Mouse (Mus musculus): ENCODE results near the gene Iqcf3. TPM values are rescaled to one million over a fixed set of nuclear protein-coding genes. Genes with fewer than 3 reads are reported as not detected.
"Not testable (repeated sequence)": the region's sequence is repeated elsewhere in the genome, so short reads cannot be mapped to it uniquely, and the experiment has no call there.

Gene Iqcf3
- total RNA-seq, 2 experiments from 2014 or later, result not detected

GRCm38 (mm10) chr9:106513566-106513965 lies 47.9 kb downstream of the Iqcf3 start:
- intact Hi-C loops (cut with DNase I; ENCODE audit: low total_unique reads), result no loop called here
- no peak for DNase-seq

DNA sequence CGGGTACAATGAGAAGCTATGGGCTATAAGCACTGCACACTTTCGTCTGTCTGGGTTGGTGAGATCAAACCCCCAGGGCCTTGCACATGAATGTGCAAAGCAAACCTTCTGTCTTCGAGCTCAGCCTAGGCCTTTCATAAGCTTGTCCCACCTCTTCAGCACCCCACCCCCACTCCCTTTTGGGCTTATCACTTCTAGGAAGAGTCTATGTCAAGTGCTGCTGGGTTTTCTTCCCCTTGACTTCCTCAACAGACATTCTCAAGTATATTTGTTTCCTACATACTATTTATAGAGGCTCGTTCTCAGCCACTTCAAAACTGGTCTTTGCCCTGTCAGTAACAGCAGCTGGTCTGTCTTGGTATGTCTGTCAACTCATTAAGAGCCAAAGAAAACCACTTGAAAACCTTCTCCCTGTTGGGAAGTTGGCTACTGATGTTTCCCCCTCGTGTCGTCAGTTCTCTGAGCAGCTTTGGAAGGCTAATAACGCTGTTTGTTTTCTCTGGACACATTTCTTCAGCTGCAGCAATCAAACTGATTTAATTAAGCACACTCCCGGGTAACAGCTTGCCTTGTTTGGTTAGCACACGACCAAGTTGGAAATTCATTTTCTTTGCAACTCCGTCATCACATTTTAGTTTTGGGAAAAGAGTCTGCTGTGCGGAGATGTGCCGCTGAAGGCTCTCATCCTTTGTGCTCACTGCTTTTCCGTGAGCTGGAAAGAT lies 48.5 kb downstream of the Iqcf3 start:
- no peak for DNase-seq
- intact Hi-C loops (cut with DNase I; ENCODE audit: low total_unique reads), result no loop called here

- intact Hi-C loops (cut with DNase I; ENCODE audit: low total_unique reads), result no loop called here
- no peak for DNase-seq
These were observed 52.1 kb downstream of the Iqcf3 start for GRCm38 (mm10) chr9:106509356-106509755.

GRCm38 (mm10) chr9:106504246-106504645 lies 57.2 kb downstream of the Iqcf3 start:
- intact Hi-C loops (cut with DNase I; ENCODE audit: low total_unique reads), result no loop called here
- DNase-seq, result no peak

DNA sequence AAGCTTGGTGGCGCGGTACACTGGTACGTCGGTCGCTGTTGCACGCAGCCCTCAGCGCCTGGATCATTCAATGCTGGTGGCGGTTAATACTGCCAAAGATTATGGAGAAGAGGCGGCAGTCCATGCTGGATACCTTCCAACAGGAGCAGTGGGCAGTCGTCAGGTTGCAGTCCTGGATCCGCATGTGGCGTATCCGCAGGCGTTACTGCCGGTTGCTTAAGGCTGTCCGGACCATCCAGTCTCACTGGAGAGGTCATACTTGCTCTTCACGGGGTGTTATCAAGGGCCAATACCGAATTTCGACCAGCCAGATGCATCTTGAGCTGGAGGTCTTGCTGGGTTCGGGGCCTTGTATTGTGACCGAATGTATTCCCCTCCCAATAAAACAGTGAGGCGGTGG lies 59.6 kb downstream of the Iqcf3 start:
- no peak for DNase-seq
- intact Hi-C loops (cut with DNase I; ENCODE audit: low total_unique reads), result no loop called here

GRCm38 (mm10) chr9:106499667-106500066 lies 61.8 kb downstream of the Iqcf3 start, which contains the start of gene Iqcf1:
Gene Iqcf1, plus strand, starts transcription at chr9:106499967.
- intact Hi-C loops (cut with DNase I; ENCODE audit: low total_unique reads), result no loop called here
- no peak for DNase-seq

- intact Hi-C loops (cut with DNase I; ENCODE audit: low total_unique reads); DNase-seq: not testable (repeated sequence)
These were observed 73.8 kb downstream of the Iqcf3 start for GRCm38 (mm10) chr9:106487602-106488001.

GRCm38 (mm10) chr9:106485076-106485475 lies 76.4 kb downstream of the Iqcf3 start:
- DNase-seq, result no peak
- intact Hi-C loops (cut with DNase I; ENCODE audit: low total_unique reads), result no loop called here

- intact Hi-C loops (cut with DNase I; ENCODE audit: low total_unique reads), result no loop called here
- DNase-seq, result no peak
These were observed 77.8 kb downstream of the Iqcf3 start for GRCm38 (mm10) chr9:106483606-106484005.

DNA sequence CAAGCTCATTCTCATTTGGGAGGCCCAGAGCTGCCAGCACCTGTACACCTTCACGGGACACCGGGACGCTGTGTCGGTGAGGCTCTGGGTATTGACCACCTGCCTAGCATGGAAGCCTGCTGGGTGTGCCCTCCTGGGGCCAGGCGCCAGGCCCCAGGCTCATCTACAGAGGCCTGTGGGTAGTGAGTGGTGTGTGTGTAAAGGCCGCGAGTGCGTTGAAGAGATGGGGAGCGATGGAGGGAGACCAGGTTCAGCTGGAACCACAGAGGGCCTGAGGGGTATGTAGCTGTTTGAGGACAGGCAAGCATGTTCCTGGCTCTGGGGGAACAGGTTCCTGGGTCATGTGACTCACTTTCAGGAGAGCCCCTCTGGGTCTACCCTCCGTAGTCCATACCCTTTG lies 78.3 kb downstream of the Iqcf3 start:
- intact Hi-C loops (cut with DNase I; ENCODE audit: low total_unique reads), result no loop called here
- no peak for DNase-seq

- intact Hi-C loops (cut with DNase I; ENCODE audit: low total_unique reads), result no loop called here
- no peak for DNase-seq
These were observed 78.8 kb downstream of the Iqcf3 start for GRCm38 (mm10) chr9:106482578-106483115.

DNA sequence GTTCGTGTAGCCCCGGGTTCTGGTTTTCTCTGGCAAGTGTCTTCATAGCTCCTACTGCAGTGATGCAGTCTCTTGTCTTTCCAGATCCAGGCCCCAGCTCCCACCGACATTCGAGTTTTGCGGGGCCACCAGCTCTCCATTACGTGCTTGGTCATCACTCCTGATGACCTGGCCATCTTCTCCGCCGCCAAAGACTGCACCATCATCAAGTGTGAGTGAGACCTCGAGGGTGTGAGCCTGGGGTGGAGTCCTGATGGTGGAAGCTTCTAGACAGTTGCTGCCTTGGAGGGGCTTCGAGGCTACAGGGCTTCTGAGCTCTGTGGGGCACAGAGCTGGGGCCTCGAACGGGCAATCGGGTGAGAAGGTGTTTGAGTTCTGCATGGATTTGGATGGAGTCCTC lies 79.8 kb downstream of the Iqcf3 start:
- intact Hi-C loops (cut with DNase I; ENCODE audit: low total_unique reads), result no loop called here
- no peak for DNase-seq

GRCm38 (mm10) chr9:106481075-106481474 lies 80.4 kb downstream of the Iqcf3 start:
- intact Hi-C loops (cut with DNase I; ENCODE audit: low total_unique reads), result no loop called here
- DNase-seq, result no peak

DNA sequence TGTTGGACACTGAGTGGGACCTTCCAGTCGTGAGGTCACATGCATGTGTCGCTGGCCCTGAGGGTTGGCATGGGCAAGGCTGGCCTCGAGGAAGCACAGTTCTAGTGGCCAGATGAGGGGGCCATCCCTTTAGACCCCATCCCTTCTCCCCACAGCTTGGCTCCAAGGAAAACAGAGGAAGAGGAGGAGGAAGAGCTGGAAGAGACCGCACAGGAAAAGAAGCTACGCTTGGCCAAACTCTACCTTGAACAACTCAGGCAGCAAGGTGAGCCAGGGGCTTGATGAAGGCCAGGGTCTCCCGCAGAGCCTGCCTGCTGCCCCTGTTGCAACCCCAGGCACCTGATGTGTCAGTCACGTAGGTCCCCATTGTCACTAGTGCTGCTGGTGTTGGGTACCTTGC lies 80.9 kb downstream of the Iqcf3 start:
- no peak for DNase-seq
- intact Hi-C loops (cut with DNase I; ENCODE audit: low total_unique reads), result no loop called here

- intact Hi-C loops (cut with DNase I; ENCODE audit: low total_unique reads), result no loop called here
- DNase-seq, result peak; percentile 0
These were observed 83.3 kb downstream of the Iqcf3 start for GRCm38 (mm10) chr9:106478101-106478500.

DNA sequence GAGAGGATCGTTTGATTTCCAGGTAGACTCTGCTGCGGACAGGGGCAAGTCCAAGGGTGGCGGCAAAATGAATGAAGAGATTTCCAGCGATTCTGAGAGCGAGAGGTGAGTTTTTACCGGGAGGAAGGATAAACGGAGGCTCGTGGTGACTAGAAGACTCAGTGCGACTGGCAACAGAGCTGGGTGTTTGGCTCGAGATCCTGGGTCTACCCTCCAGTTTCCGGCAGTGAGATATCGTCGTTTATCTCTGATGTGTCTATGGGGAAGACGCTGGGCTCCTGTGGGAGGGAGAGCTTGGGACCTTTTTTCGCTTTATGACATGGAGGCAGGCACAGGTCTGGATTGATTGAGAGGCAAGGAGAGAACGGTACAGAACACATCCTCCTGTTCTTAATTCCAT lies 83.8 kb downstream of the Iqcf3 start:
- intact Hi-C loops (cut with DNase I; ENCODE audit: low total_unique reads), result no loop called here
- no peak for DNase-seq

DNA sequence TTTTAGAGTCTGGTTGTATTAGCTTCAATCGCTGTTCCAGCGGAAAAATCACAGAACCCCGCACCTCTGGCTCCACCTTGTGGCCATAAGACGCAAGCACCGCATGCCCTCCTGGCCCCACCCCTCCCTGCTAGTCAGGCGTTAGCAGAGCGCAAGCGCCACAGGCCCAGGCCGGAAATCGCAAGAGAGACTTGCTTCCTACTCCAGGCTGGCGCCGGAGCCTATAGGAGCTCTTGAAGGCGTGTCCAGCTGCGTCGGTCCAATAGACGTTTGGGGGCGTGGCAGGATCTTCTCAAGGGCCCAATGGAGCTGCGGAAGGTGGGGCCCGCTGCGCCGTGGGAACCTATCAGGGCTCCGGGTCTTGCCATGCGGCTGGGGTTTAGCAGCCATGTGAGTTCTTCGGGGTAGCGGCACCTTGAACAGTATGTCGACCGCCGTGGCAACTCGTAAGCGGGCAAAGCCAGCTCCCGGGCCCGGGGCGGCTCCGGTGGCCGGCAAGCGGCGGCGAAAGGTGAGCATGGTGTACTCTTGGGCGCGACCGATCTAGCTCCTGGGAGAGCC lies 84.4 kb downstream of the Iqcf3 start, which contains the start of gene Parp3:
Gene Parp3, minus strand, starts transcription at position 26 of the 561 bp plus-strand sequence.
- peak; percentile 99 for DNase-seq
- intact Hi-C loops (cut with DNase I; ENCODE audit: low total_unique reads), result no loop called here

DNA sequence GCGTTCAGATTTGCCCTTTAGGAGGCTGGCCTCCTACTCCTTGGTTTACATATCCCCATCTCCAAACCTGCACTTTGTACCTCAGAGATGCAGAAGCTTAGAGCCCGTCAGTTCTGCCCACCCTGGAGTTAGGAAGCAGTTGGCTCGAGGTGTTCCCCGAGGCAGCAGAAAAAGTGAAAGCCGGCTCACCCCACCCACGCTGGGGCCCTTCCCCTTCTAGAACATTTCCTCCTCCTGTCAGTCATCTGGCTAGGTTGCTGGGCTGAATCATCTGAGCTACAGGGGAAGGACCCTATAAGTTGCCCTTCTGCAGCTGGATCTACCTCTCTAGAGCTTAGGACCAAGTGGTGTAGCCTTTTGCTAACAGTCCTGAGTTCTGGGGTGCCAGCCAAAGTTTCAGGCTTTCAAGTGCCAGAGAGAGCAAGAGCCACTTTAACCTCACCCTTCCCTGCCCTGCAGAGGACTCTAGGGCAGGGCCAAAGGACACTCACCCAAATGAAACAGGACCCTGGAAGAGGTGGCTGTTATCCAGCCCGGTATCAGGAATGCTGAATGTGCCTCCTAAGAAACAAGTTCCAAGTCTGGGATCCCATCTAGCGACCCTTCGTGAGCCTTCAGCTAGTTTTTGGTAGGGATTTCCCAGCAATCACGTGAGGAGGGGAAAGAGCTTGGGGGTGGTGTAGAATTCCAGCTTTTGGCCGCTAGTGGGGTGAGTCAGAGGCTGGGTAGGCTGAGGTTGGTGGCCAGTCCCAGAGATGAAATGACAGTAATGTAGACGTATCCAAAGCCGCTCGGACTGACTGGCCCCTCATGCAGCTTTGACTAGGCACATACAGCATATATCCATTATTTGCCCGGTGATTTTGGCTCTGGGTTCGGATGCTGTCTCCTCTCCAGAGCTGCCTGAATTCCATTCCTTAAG lies 85.2 kb downstream of the Iqcf3 start:
- peak; percentile 79 for DNase-seq
- intact Hi-C loops (cut with DNase I; ENCODE audit: low total_unique reads), result no loop called here

DNA sequence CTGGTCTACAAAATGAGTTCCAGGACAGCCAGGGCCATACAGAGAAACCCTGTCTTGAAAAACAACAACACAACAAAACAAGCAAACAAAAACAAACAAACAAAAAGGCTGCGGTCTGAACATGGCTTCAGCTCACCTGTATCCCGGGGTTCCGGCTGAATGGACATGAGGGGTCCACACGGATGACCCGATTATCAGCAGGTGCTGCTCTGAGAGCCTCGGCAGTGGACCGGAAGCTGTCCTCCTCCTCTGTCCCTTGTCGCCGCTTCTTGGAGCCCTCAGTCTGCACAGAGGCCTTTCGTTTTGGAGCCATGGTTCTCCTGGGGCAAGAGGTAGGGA lies 85.8 kb downstream of the Iqcf3 start, which contains the start of gene Rrp9:
Gene Rrp9, plus strand, starts transcription at position 301 of the 339 bp plus-strand sequence.
- intact Hi-C loops (cut with DNase I; ENCODE audit: low total_unique reads), result no loop called here
- DNase-seq, result peak; percentile 13

DNA sequence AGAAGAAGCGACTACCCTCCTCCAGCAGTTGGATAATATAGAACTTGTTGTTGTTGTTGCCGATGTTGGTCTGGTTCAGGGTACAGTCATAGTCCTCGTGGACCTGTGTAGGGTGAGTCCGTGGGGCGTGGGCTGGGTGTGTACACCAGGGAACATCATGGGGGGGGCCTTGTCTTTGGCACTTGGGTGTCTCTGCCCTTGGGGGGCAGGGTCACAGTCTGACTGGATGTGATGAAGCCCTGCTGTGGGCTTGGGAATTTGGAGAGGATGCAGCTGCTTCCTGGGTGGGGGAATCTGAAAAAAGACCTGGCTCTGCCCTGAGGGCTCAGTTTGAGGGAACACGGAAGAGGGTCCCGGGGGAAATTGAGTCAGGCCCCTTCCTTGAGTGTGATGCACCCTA lies 86.4 kb downstream of the Iqcf3 start:
- intact Hi-C loops (cut with DNase I; ENCODE audit: low total_unique reads), result no loop called here
- DNase-seq, result peak; percentile 54
